Mouse (Mus musculus) erythroblast, embryonic 14.5 days (primary cell): ENCODE measurements around the gene Ece1. TPM values are rescaled to one million over a fixed set of nuclear protein-coding genes. Genes with fewer than 3 reads are reported as not detected.

Experiments
- H3K27me3 ChIP-seq: 2 replicates; pipeline ENCODE4 v1.6.1; 2012; ENCODE audit warnings: inconsistent platforms; ENCODE audit not compliant: control insufficient read depth
- H3K36me3 ChIP-seq: 2 replicates; pipeline ENCODE4 v1.6.1; 2012; ENCODE audit warnings: mild to moderate bottlenecking, inconsistent platforms; ENCODE audit not compliant: control insufficient read depth
- H3K4me1 ChIP-seq: 2 replicates; pipeline ENCODE4 v1.6.1; 2012; ENCODE audit warnings: inconsistent platforms; ENCODE audit not compliant: control insufficient read depth
- H3K4me3 ChIP-seq: replicated peaks from 2 replicates; pipeline ENCODE3; 2012; ENCODE audit warnings: moderate library complexity, mild to moderate bottlenecking, inconsistent platforms
- H3K9me3 ChIP-seq: 2 replicates; pipeline ENCODE4 v1.6.1; 2012; ENCODE audit warnings: low read length, inconsistent platforms, mixed read lengths; ENCODE audit not compliant: control insufficient read depth
- GATA1 ChIP-seq: IDR thresholded peaks from 2 replicates; pipeline ENCODE4 v1.6.1; 2012; ENCODE audit warnings: low read length, inconsistent platforms, mixed read lengths
- TAL1 ChIP-seq: IDR thresholded peaks from 3 replicates; pipeline ENCODE4 v1.6.1; 2012; ENCODE audit warnings: low read length, inconsistent platforms, mixed read lengths
- polyA plus RNA-seq: library from polyadenylated mRNA; stranded (reverse); fragments of >175 nt; gene quantifications from 2 replicates; pipeline ENCODE4 v1.2.3, GENCODE M21; 2012

Ece1 gene
- polyA plus RNA-seq, 1 experiment: 1.1 TPM

DNA sequence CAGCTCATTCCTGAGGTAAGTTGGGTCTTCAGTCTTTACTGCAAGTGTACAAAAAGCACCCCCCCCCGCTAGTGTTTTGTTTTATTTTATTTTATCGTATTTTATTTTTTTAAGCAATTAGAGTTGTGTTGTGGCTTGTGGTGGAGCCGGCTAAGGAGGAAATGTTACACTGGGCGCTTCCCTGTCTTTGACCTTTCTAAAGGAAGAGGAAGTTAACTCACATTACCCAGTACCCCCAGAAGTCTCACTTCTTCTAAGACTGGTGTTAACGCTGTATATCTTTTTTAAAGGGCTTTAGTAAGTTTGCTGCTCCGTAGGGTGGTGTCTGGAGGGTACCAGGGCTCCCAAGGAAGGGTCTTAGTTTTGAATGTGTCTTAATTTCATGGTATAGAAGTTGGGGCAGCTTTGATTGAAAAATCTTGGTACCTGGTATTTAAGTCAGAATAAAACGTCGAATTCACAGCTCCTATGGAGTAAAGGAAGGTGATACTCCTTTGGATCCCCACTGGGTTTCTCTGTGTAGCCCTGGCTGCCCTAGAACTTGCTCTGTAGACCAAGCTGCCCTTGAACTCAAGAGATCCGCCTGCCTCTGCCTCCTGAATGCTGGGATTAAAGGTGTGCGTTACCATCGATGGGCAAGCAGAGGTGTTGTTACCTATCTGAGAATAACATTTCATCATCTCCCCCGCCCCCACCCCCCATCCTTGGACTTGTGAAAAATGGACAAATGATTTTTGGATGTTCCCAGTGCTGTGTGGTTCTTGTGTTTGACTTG lies 132.7 kb downstream of the Ece1 start:
- TF ChIP-seq GATA1: no peak
- no peak for TF ChIP-seq TAL1
- peaks cover 2% of the 10 kb centered on the region for H3K9me3 ChIP-seq
- peak overlapping the region; percentile 86 for H3K4me3 ChIP-seq
- peaks cover 37% of the 10 kb centered on the region for H3K36me3 ChIP-seq
- peaks cover 30% of the 10 kb centered on the region for H3K27me3 ChIP-seq
- peaks cover 31% of the 10 kb centered on the region for H3K4me1 ChIP-seq

DNA sequence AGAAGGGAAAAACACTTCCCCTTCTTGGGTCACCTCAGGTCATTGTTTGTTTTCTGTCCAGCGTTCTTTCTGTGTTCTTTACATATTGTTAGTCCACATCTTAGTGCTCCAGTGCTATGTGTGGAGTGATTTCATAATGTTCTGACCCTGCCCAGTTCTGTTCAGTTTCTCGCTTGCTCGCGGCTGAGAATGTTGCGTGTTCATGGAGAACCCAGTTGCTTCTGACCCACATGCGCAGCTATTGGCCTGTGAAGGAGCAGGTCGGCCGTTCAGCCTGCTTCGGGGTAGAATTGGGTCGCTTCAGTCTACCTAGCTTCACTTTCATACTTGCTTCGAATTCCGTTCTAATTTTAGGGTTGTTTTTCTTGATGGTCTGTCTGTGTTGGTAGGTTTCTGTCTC lies 133.4 kb downstream of the Ece1 start:
- no peak overlapping the region for H3K4me3 ChIP-seq
- peaks cover 28% of the 10 kb centered on the region for H3K27me3 ChIP-seq
- peaks cover 31% of the 10 kb centered on the region for H3K4me1 ChIP-seq
- no peak for TF ChIP-seq TAL1
- TF ChIP-seq GATA1: no peak
- peaks cover 40% of the 10 kb centered on the region for H3K36me3 ChIP-seq
- peaks cover 2% of the 10 kb centered on the region for H3K9me3 ChIP-seq

GRCm38 (mm10) chr4:137998232-137998631 lies 136.2 kb downstream of the Ece1 start:
- H3K4me3 ChIP-seq: no peak overlapping the region
- peaks cover 62% of the 10 kb centered on the region for H3K36me3 ChIP-seq
- H3K9me3 ChIP-seq: no peaks in the 10 kb centered on the region
- peaks cover 1% of the 10 kb centered on the region for H3K27me3 ChIP-seq
- peaks cover 23% of the 10 kb centered on the region for H3K4me1 ChIP-seq
- no peak for TF ChIP-seq GATA1
- TF ChIP-seq TAL1: no peak

GRCm38 (mm10) chr4:138000682-138001081 lies 138.6 kb downstream of the Ece1 start:
- Histone ChIP-seq H3K27me3 (no peaks in the 10 kb centered on the region), H3K9me3 (no peaks in the 10 kb centered on the region), H3K4me1 (peaks cover 6% of the 10 kb centered on the region), H3K4me3 (no peak overlapping the region), H3K36me3 (peaks cover 75% of the 10 kb centered on the region)
- TF ChIP-seq TAL1 (no peak), GATA1 (no peak)

DNA sequence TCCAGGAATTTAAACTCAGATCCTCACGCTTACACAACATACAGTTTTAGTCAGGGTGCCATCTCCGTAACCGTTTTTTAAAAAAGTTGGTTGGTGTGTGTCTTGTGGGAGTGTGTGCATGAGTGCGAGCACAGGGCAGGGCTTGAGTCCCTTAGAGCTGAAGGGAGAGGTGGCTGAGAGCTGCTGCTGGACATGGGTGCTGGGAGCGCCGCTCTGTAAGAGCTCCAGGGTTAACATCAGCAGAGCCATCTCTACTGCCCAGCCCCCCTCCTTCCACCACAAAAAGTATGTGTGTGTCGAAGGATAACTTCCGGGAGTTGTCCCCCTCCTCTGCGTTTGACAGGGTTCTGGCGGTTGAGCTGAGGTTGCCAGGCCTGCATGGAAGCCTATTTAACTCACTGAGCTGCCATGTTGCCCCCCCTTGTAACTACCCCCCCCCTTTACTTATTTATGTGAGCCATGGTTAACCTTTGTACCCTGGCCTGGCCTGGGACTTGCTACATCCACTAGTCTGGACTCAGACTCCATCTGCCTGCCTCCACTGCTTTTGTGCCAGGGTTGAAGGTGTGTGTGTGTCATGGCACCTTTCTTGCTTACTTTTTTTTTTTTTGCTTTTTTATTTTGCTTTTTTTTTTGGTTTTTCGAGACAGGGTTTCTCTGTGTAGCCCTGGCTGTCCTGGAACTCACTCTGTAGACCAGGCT lies 142.0 kb downstream of the Ece1 start:
- Histone ChIP-seq H3K27me3 (no peaks in the 10 kb centered on the region), H3K9me3 (no peaks in the 10 kb centered on the region), H3K4me3 (no peak overlapping the region), H3K4me1 (no peaks in the 10 kb centered on the region), H3K36me3 (peaks cover 58% of the 10 kb centered on the region)
- TF ChIP-seq TAL1 (no peak), GATA1 (no peak)

- TF ChIP-seq TAL1: no peak
- no peak for TF ChIP-seq GATA1
- Histone ChIP-seq H3K4me1 (no peaks in the 10 kb centered on the region), H3K36me3 (peaks cover 49% of the 10 kb centered on the region), H3K27me3 (no peaks in the 10 kb centered on the region), H3K4me3 (no peak overlapping the region), H3K9me3 (no peaks in the 10 kb centered on the region)
These were observed 143.7 kb downstream of the Ece1 start for GRCm38 (mm10) chr4:138005781-138006180.

DNA sequence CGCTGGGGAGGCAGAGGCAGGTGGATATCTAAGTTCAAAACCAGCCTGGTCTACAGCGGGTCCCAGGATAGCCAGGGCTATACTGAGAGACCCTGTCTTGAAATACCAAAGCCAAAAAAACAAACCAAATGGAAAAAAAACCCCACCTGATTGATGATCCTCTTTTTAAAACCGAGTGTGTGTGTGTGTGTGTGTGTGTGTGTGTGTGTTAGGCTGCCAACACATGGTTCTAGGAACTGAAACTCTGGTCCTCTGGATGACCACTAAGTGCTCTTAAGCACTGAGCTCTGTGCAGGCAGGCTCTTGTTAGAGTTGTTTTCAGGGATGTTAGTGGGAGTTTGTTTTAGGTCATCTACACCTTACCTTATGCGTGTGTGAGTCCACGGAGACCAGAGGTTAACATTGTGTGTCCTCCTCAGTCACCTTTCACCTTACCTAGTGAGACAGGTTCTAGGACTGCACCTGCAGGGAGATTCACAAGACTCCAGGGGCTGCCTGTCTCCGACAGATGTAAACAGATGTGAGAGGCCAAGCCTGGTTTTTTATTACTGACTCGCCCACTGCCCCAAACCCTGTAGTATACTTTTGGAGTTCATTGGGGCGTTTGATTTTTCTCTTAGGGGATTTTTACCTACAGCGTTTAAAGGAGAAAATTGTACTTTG lies 145.0 kb downstream of the Ece1 start:
- peaks cover 51% of the 10 kb centered on the region for H3K36me3 ChIP-seq
- no peak overlapping the region for H3K4me3 ChIP-seq
- TF ChIP-seq GATA1: no peak
- TF ChIP-seq TAL1: no peak
- no peaks in the 10 kb centered on the region for H3K9me3 ChIP-seq
- no peaks in the 10 kb centered on the region for H3K27me3 ChIP-seq
- H3K4me1 ChIP-seq: no peaks in the 10 kb centered on the region

DNA sequence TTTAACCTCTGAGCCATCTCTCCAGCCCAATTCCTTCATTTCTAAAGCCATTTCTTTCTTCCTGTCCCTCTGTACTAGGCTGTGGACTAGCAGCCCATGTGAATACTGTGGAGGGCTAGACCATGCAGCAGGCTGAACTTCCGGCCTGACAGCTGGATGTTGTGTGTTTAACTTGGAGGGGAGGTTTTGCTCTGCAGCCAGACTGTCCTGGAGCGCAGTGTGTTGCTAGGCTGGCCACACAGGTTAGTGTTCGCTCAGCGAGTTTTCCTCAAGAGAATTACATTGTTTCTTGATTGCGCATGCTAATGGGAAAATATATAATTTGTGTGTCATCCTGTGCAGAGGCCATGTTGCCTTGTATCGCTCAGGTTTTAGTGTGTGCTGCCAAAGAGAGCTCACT lies 146.6 kb downstream of the Ece1 start:
- no peaks in the 10 kb centered on the region for H3K4me1 ChIP-seq
- H3K4me3 ChIP-seq: no peak overlapping the region
- peaks cover 52% of the 10 kb centered on the region for H3K36me3 ChIP-seq
- H3K9me3 ChIP-seq: no peaks in the 10 kb centered on the region
- TF ChIP-seq GATA1 (no peak), TAL1 (no peak)
- no peaks in the 10 kb centered on the region for H3K27me3 ChIP-seq

- no peak overlapping the region for H3K4me3 ChIP-seq
- H3K36me3 ChIP-seq: peaks cover 52% of the 10 kb centered on the region
- TF ChIP-seq GATA1: no peak
- TF ChIP-seq TAL1: no peak
- H3K4me1 ChIP-seq: no peaks in the 10 kb centered on the region; the same call in 1 of the 2 replicates
- no peaks in the 10 kb centered on the region for H3K9me3 ChIP-seq
- no peaks in the 10 kb centered on the region for H3K27me3 ChIP-seq
These were observed 147.9 kb downstream of the Ece1 start for GRCm38 (mm10) chr4:138009786-138010502.
